Mouse (Mus musculus): Measurements from ENCODE around the gene Gm10799.
"Not testable (repeated sequence)": the region's sequence is repeated elsewhere in the genome, so short reads cannot be mapped to it uniquely, and the experiment has no call there.

Gene Gm10799

GRCm38 (mm10) chr2:104065526-104065925, 2.8 kb downstream of the Gm10799 start, which contains the start of gene Gm10912:
Gene Gm10912 (plus strand): TSS chr2:104065826.
- not testable (repeated sequence) for DNase-seq (ENCODE audit: low read depth)

GRCm38 (mm10) chr2:104064152-104064551, 4.2 kb downstream of the Gm10799 start:
- no peak for DNase-seq (ENCODE audit: low read depth)

- DNase-seq (ENCODE audit: low read depth) = no peak
These were observed 5.7 kb downstream of the Gm10799 start for GRCm38 (mm10) chr2:104062665-104063064.

GRCm38 (mm10) chr2:104060996-104061395, 7.4 kb downstream of the Gm10799 start:
- no peak for DNase-seq (ENCODE audit: low read depth)

GRCm38 (mm10) chr2:104059786-104060185, 8.6 kb downstream of the Gm10799 start:
- no peak for DNase-seq (ENCODE audit: low read depth)

GRCm38 (mm10) chr2:104058954-104059353, 9.4 kb downstream of the Gm10799 start:
- DNase-seq (ENCODE audit: low read depth) = no peak

- no peak for DNase-seq (ENCODE audit: low read depth)
These were observed 10.0 kb downstream of the Gm10799 start for GRCm38 (mm10) chr2:104058381-104058780.

GRCm38 (mm10) chr2:104044479-104045080, 23.8 kb downstream of the Gm10799 start:
- no peak for DNase-seq (ENCODE audit: low read depth)

- DNase-seq (ENCODE audit: low read depth) = no peak
These were observed 24.5 kb downstream of the Gm10799 start for GRCm38 (mm10) chr2:104043624-104044478.

- DNase-seq (ENCODE audit: low read depth) = no peak
These were observed 25.6 kb downstream of the Gm10799 start for GRCm38 (mm10) chr2:104042766-104043165.

- peak; percentile 80 for DNase-seq (ENCODE audit: low read depth)
These were observed 26.7 kb downstream of the Gm10799 start for GRCm38 (mm10) chr2:104041632-104042031.

- no peak for DNase-seq (ENCODE audit: low read depth)
These were observed 30.1 kb downstream of the Gm10799 start for GRCm38 (mm10) chr2:104038236-104038635.

GRCm38 (mm10) chr2:104036316-104036715, 32.0 kb downstream of the Gm10799 start:
- no peak for DNase-seq (ENCODE audit: low read depth)

GRCm38 (mm10) chr2:104035595-104035994, 32.8 kb downstream of the Gm10799 start:
- DNase-seq (ENCODE audit: low read depth) = no peak

- peak; percentile 84 for DNase-seq (ENCODE audit: low read depth)
These were observed 33.4 kb downstream of the Gm10799 start for GRCm38 (mm10) chr2:104034832-104035472.

GRCm38 (mm10) chr2:104032056-104032455, 36.3 kb downstream of the Gm10799 start:
- no peak for DNase-seq (ENCODE audit: low read depth)

GRCm38 (mm10) chr2:104030381-104030780, 38.0 kb downstream of the Gm10799 start:
- DNase-seq (ENCODE audit: low read depth) = no peak

GRCm38 (mm10) chr2:104029074-104029473, 39.3 kb downstream of the Gm10799 start:
- no peak for DNase-seq (ENCODE audit: low read depth)

GRCm38 (mm10) chr2:104028139-104028723, 40.1 kb downstream of the Gm10799 start, which contains the start of gene 4931422A03Rik:
Gene 4931422A03Rik (minus strand): TSS chr2:104028361.
- no peak for DNase-seq (ENCODE audit: low read depth)

- DNase-seq (ENCODE audit: low read depth) = peak; percentile 82
These were observed 40.8 kb downstream of the Gm10799 start, which contains the start of gene Fbxo3 for GRCm38 (mm10) chr2:104027458-104028138. Gene Fbxo3 (plus strand): TSS chr2:104027721.

- DNase-seq (ENCODE audit: low read depth) = no peak
These were observed 43.7 kb downstream of the Gm10799 start for GRCm38 (mm10) chr2:104024656-104025055.

GRCm38 (mm10) chr2:104023096-104023495, 45.3 kb downstream of the Gm10799 start:
- no peak for DNase-seq (ENCODE audit: low read depth)
